Mouse (Mus musculus) liver, embryonic 13.5 days (tissue): ENCODE measurements around the gene Pcsk7. TPM values are rescaled to one million over a fixed set of nuclear protein-coding genes. Genes with fewer than 3 reads are reported as not detected.
A peak's percentile ranks its signal among the peaks of the same experiment; 100 is the strongest.

Experiments
- ATAC-seq: fragments of 200-750 bp; cut with Nextera tagmentation; 2 replicates; pipeline ENCODE4 v1.8.0; 2017; ENCODE audit warnings: low read depth, mild to moderate bottlenecking, moderate number of reproducible peaks, moderate library complexity
- DNase-seq: peaks from one replicate; pipeline ENCODE4 v3.0.0; 2022
- H3K27ac ChIP-seq: fragments of 300-500 bp; sonication (generic); 2 replicates; pipeline ENCODE4 v1.5.1; 2015; ENCODE audit warnings: moderate library complexity, mild to moderate bottlenecking, inconsistent platforms
- H3K27me3 ChIP-seq: fragments of 300-500 bp; sonication (generic); 2 replicates; pipeline ENCODE4 v1.6.1; 2015; ENCODE audit warnings: mild to moderate bottlenecking, inconsistent platforms
- H3K36me3 ChIP-seq: fragments of 300-500 bp; sonication (generic); 2 replicates; pipeline ENCODE4 v1.6.1; 2015; ENCODE audit warnings: mild to moderate bottlenecking, inconsistent platforms
- H3K4me1 ChIP-seq: fragments of 300-500 bp; sonication (generic); replicated peaks from 2 replicates; pipeline ENCODE4 v1.6.1; 2015; ENCODE audit warnings: inconsistent platforms
- H3K4me2 ChIP-seq: fragments of 300-500 bp; sonication (generic); 2 replicates; pipeline ENCODE4 v1.6.1; 2015; ENCODE audit warnings: inconsistent platforms, mild to moderate bottlenecking, moderate library complexity
- H3K4me3 ChIP-seq: fragments of 300-500 bp; sonication (generic); replicated peaks from 2 replicates; pipeline ENCODE4 v1.5.1; 2015; ENCODE audit warnings: mild to moderate bottlenecking, inconsistent platforms
- H3K9ac ChIP-seq: fragments of 300-500 bp; sonication (generic); 2 replicates; pipeline ENCODE4 v1.6.1; 2015; ENCODE audit warnings: mild to moderate bottlenecking, inconsistent platforms
- H3K9me3 ChIP-seq: fragments of 300-500 bp; sonication (generic); replicated peaks from 2 replicates; pipeline ENCODE4 v1.6.1; 2016; ENCODE audit warnings: inconsistent platforms
- WGBS: fragments of 180-500 bp; shearing (Covaris S2); methylation state at CpG from one replicate; pipeline ENCODE4 v1.1.7; 2015; ENCODE audit not compliant: insufficient replicate concordance; 5-methylcytosine and 5-hydroxymethylcytosine counted together
- polyA plus RNA-seq: library from polyadenylated mRNA; unstranded; fragments of >200 nt; fragmentation: Nextera tagmentation; extraction: Ambion mirVana; gene quantifications from 2 replicates; pipeline ENCODE4 v1.2.1, GENCODE M21; 2015

Pcsk7 gene
- polyA plus RNA-seq, 1 experiment from 2014 or later, result 7.4 TPM

DNA sequence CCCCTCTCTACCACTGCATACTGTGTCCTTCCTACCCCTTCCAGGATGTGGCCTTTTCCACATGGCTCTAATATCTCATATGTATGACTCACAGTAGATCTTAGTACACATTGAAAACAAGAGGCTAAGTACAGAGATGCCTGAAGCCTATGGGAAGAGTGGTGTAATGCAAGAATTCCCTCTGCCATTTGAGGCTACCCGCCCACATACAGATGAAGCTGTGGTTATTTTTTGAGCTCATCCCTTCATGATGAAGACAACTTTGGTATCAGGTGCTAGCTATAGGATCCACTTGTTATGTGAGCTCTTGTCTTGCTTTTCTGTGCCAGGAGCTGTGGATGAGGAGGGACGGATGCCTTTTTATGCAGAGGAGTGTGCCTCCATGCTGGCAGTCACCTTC lies 9.4 kb downstream of the Pcsk7 start:
- H3K4me2 ChIP-seq, result no peak overlapping the region
- H3K9me3 ChIP-seq, result no peaks in the 10 kb centered on the region
- DNase-seq (no peak), ATAC-seq (no peak)
- H3K27me3 ChIP-seq, result no peaks in the 10 kb centered on the region
- H3K27ac ChIP-seq, result no peak overlapping the region
- no peak overlapping the region for H3K9ac ChIP-seq
- H3K4me3 ChIP-seq, result no peak overlapping the region
- 73% methylated on average over 2 of the region's 2 CpGs for WGBS
- H3K4me1 ChIP-seq, result no peaks in the 10 kb centered on the region; the same call in 1 of the 2 replicates
- H3K36me3 ChIP-seq, result peaks cover 95% of the 10 kb centered on the region

DNA sequence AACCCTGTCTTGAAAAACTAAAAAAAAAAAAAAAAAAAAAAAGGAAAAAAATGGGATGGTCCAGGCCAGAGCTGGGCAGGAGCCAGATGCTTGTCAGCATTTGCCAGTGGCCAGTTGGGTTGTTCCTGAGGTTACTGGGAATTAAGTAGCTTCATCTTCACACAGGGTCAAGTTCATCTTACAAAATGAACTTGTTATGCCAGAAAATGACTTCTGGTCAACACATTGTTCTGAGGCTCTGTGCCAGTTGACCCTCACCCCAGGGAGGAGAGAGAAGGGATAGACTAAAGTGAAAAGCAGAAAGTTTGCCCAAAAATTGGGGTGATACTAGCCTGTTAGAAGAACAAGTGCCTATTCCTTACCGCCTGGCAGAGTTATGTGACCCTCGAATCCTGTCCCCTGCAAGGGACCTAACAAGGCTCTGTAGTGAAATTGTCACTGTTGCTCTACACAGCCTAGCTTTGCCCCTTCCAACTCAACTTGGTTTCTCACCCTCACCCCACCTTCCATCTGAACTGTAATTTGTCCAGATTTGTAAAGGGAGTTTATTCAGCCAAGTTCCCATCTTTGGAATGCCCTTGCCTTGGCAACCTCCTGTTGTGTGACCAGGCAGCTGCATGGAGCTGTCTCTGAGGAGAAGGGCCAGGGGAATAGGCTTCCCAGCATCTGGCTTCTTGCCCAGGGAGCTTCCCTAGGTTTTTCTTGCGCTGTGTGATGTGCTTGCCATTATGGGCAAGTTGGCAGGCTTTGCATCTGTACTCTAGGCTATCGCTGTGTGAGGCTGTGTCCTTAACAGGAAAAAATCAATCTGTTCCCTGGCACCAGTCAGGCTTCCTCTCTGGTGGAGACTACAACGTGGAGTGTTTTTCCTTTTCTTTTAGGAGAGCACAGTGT lies 11.0 kb downstream of the Pcsk7 start:
- ATAC-seq (no peak), DNase-seq (no peak)
- Histone ChIP-seq H3K27me3 (no peaks in the 10 kb centered on the region), H3K4me3 (no peak overlapping the region), H3K27ac (no peak overlapping the region), H3K4me2 (no peak overlapping the region), H3K36me3 (peaks cover 93% of the 10 kb centered on the region), H3K9ac (no peak overlapping the region), H3K9me3 (no peaks in the 10 kb centered on the region), H3K4me1 (no peaks in the 10 kb centered on the region; the same call in 1 of the 2 replicates)
- WGBS, result 72% methylated on average over 5 of the region's 5 CpGs

DNA sequence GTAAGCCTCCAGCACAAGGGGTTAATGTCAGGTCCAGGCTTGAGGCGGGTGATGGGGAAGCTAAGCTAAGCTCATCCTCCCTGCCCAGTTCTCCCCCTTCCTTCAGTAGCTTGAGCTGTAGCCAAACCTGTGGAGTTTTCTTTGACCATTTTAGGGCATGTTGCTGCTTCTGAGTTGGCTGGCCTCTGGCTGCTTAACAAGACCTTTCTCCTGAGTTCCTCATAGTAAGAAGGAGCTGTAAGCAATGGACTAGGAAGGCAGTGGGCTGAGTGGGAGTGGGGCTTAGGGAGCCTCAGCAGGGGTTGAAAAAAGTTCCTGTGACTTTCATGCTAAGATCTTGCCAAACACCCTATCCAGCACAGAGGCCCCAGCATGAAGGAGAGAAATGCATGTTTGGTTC lies 13.6 kb downstream of the Pcsk7 start:
- H3K9me3 ChIP-seq, result no peaks in the 10 kb centered on the region
- H3K27me3 ChIP-seq, result no peaks in the 10 kb centered on the region
- H3K9ac ChIP-seq, result no peak overlapping the region
- no peak for ATAC-seq
- H3K36me3 ChIP-seq, result peaks cover 89% of the 10 kb centered on the region
- H3K4me3 ChIP-seq, result no peak overlapping the region
- no peaks in the 10 kb centered on the region; the same call in 1 of the 2 replicates for H3K4me1 ChIP-seq
- DNase-seq, result no peak
- no peak overlapping the region for H3K4me2 ChIP-seq
- 73% methylated on average over 1 of the region's 1 CpGs for WGBS
- H3K27ac ChIP-seq, result no peak overlapping the region

DNA sequence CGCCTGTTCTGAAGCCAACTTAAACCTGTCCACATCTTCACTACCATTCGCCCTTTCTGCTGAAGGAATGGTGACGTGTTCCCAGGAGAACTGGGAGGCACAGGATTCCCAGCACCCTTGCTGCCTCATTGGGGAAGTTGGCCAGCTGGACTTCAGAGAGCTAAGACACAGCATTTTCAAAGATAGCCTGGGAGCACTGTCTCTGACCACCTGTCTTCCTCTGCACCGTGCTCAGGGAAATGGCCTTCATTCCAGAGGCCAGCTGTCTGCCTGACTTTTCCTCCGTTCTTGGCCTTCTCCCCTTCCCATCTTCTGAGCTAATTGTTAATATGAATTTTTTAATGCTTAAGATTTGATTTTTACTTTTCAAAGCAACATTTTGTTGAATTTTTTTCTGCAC lies 23.0 kb downstream of the Pcsk7 start:
- H3K36me3 ChIP-seq, result peaks cover 61% of the 10 kb centered on the region
- no peak overlapping the region for H3K4me2 ChIP-seq
- H3K9ac ChIP-seq, result no peak overlapping the region
- no peaks in the 10 kb centered on the region for H3K9me3 ChIP-seq
- WGBS, result 67% methylated on average over 5 of the region's 5 CpGs
- no peaks in the 10 kb centered on the region for H3K27me3 ChIP-seq
- ATAC-seq (no peak), DNase-seq (no peak)
- H3K4me1 ChIP-seq, result peaks cover 16% of the 10 kb centered on the region; the same call in 1 of the 2 replicates
- no peak overlapping the region for H3K27ac ChIP-seq
- no peak overlapping the region for H3K4me3 ChIP-seq

DNA sequence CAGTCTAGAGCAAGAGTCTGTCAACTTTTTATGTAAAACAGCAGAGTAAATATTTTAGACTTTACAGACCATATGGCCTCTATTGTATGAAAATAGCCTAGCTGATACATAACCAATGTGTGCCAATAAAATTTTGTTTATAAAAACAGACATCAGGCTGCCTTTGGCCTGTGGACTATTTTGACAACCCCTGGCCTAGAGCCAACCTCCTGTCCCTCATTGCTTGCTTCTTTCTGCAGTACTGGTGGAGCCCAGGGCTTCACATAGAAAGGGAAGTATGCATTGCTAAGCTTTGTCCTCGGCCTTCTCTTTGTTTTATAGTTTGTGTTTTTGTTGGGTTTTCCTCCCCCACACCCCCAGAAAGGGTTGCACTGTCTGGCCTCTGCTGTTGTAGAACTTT lies 25.7 kb downstream of the Pcsk7 start:
- Histone ChIP-seq H3K4me2 (no peak overlapping the region), H3K36me3 (peaks cover 43% of the 10 kb centered on the region)

DNA sequence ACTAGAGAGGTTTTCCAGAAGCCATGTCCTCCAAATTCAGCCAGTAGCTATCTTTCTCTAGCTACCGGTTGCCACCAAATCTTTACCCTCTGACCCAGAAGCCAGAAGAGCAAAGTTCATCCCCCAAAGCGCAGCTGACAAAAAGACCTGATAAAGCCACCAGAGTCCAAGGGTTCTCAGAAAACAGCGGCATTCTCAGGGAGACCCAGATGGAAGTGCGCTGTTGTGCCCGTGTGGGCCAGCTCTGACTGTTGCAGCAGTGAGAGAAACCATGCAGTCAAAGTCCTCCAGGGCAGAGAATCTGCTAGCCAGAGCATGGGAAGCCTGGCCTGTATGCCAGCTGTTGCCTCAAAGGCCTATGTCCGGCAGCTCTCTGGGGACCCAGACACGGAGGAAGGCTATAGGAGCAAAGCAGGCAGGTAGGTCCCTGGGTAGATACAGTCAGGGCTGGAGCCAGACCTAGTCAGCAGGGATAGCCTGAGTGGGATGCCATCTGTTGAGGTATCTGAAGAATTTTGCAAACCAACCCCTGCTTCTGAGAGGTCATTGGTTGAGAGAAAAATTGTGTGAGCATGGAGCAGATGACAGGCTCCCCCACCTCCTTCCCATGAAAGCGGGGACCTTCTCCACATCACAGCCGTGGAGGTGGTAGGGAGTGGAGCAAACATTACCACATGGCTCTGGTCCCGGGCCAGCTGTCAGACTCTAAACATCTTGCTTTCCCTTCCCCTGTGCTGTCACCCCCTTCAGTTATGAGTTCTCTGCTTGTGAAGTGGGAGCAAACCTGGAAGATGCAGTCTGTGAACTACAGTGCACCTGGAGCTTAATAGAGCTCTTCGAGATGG lies 26.5 kb downstream of the Pcsk7 start:
- H3K9me3 ChIP-seq, result no peaks in the 10 kb centered on the region
- H3K4me2 ChIP-seq, result no peak overlapping the region
- H3K27me3 ChIP-seq, result peaks cover 20% of the 10 kb centered on the region
- 60% methylated on average over 11 of the region's 11 CpGs for WGBS
- no peak overlapping the region for H3K4me3 ChIP-seq
- H3K27ac ChIP-seq, result peak overlapping the region; percentile 60; the same call in 1 of the 2 replicates
- peaks cover 36% of the 10 kb centered on the region for H3K36me3 ChIP-seq
- ATAC-seq (no peak; the same call in 1 of the 2 replicates), DNase-seq (no peak)
- no peak overlapping the region for H3K9ac ChIP-seq
- peaks cover 26% of the 10 kb centered on the region for H3K4me1 ChIP-seq

More for the DNA sequence above, 25.7 kb downstream of the Pcsk7 start:
- whole genome bisulfite sequencing, result 39% methylated on average over 1 of the region's 1 CpGs
- no peaks in the 10 kb centered on the region for H3K9me3 ChIP-seq
- no peak overlapping the region for H3K9ac ChIP-seq
- H3K27me3 ChIP-seq, result peaks cover 20% of the 10 kb centered on the region
- no peak for ATAC-seq
- H3K4me3 ChIP-seq, result no peak overlapping the region
- DNase-seq, result no peak
- peak overlapping the region; percentile 60; the same call in 1 of the 2 replicates for H3K27ac ChIP-seq
- peaks cover 23% of the 10 kb centered on the region for H3K4me1 ChIP-seq

DNA sequence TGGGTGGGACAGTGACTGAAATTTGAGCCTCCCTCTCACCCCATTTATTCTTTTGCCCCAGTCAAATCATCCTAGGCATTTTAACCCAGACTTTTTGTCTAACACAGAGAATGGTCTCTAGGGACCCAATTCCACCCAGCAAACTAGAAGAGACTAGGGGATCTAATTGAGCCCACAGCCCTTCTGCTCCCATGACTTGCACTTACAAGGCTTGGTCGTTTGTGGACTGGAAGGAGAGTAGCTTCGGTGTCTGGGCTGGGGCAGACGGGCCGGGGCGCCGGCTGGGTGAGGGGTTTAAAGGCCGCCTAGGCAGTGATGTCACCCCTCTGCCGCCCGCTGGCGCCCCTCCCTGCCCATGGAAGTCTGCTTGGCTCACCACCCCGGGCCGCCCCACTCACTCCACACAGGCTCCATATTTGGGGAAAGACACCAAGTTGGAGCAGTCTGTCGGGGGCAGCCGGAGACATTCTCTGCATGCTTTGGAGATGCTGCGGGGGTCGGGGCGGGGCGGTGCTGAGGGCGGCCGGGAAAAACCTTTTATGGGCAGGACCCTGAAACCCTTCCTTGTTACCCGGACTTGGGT lies 29.4 kb downstream of the Pcsk7 start, which contains the start of gene Tagln:
TSS of gene Tagln (minus strand) at position 431 of the 583 bp plus-strand sequence.
- no peak within 1 kb of the TSS for H3K4me3 ChIP-seq
- WGBS, result 19% methylated on average over 21 of the region's 21 CpGs
- H3K9ac ChIP-seq, result no peak within 1 kb of the TSS; the same call in 1 of the 2 replicates
- peaks cover 34% of the 10 kb centered on the region for H3K36me3 ChIP-seq
- H3K27me3 ChIP-seq, result peaks cover 20% of the 10 kb centered on the region
- ATAC-seq, result no peak
- no peaks in the 10 kb centered on the region for H3K9me3 ChIP-seq
- H3K4me2 ChIP-seq, result 0 out of 2 replicates have a peak within 1 kb of the TSS, but pooled peaks have one; percentile 14
- H3K27ac ChIP-seq, result no peak within 1 kb of the TSS; the same call in 1 of the 2 replicates
- H3K4me1 ChIP-seq, result peaks cover 28% of the 10 kb centered on the region
- DNase-seq, result no peak

GRCm38 (mm10) chr9:45936883-45937282 lies 30.6 kb downstream of the Pcsk7 start:
- ATAC-seq, result 0 out of 2 replicates have a peak, but pooled peaks have one; percentile 35
- no peak overlapping the region for H3K4me2 ChIP-seq
- H3K9me3 ChIP-seq, result no peaks in the 10 kb centered on the region
- no peak overlapping the region for H3K4me3 ChIP-seq
- H3K36me3 ChIP-seq, result peaks cover 38% of the 10 kb centered on the region
- no peak overlapping the region for H3K9ac ChIP-seq
- peaks cover 38% of the 10 kb centered on the region for H3K4me1 ChIP-seq
- H3K27me3 ChIP-seq, result peaks cover 20% of the 10 kb centered on the region
- 21% methylated on average over 3 of the region's 3 CpGs for WGBS
- peak; percentile 40 for DNase-seq
- no peak overlapping the region for H3K27ac ChIP-seq

DNA sequence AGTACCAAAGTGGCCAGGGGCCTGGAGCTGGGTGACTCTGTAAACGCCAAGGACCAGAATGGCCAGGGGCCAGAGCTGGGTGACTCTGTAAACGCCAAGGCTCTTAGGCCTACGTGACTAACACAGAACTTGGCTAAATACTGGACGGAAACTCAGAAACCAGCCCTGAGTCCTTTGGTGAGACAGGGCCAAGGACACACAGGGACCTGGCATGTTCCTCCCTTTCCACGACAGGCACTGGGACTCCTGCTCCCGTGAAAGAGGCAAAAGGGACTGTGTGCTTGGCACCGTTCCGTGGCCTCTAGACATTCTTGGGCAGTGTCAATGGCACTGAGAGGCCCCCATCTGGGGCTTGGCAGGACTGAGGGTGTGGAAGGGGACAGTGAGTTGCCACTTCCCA lies 31.8 kb downstream of the Pcsk7 start:
- 86% methylated on average over 8 of the region's 8 CpGs for WGBS
- no peak overlapping the region for H3K4me2 ChIP-seq
- H3K4me1 ChIP-seq, result peaks cover 44% of the 10 kb centered on the region
- no peaks in the 10 kb centered on the region for H3K9me3 ChIP-seq
- H3K27me3 ChIP-seq, result peaks cover 20% of the 10 kb centered on the region
- no peak overlapping the region for H3K9ac ChIP-seq
- ATAC-seq, result no peak
- H3K4me3 ChIP-seq, result no peak overlapping the region
- H3K27ac ChIP-seq, result no peak overlapping the region
- DNase-seq, result no peak
- H3K36me3 ChIP-seq, result peaks cover 50% of the 10 kb centered on the region

DNA sequence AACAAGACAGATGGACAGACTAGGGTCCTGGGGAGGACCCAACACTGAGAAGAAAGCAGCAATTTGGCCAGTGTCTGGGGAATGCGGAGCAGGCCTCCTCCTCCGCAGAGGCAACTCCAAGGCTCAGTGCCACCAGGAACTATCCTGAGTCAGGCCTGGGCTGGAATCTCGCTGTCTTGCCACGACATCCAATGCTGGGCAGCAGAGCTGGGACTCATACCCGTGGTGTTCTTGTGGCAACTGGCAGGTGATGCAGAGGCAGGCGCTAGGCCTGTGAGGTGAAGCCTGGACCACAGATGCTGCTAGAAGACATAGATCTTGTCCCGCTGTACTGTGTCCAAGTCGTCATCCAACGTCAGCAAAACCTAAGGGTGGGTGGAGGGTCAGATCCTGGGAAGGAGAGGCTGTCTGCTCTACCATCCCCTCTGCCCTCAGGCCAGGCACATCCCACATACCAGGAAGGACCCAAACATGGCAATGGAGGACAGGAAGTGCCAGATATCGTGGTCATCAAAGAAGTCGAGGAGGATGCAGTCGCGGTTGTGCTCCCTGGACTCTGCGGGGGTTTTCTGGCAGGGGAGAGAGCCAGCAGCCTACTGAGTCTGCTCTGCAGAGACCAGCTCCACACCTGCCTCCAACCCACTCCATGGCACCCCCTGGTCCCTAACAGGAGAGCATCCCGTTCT lies 32.8 kb downstream of the Pcsk7 start:
- DNase-seq, result no peak
- Histone ChIP-seq H3K9ac (no peak overlapping the region), H3K27me3 (peaks cover 20% of the 10 kb centered on the region), H3K36me3 (peaks cover 60% of the 10 kb centered on the region), H3K27ac (no peak overlapping the region), H3K4me3 (no peak overlapping the region), H3K4me2 (no peak overlapping the region), H3K9me3 (0 out of 2 replicates have a peak, but pooled peaks cover 2% of the 10 kb centered on the region), H3K4me1 (peaks cover 44% of the 10 kb centered on the region)
- no peak for ATAC-seq
- 76% methylated on average over 15 of the region's 15 CpGs for WGBS
